Mouse (Mus musculus): ENCODE measurements at regions not wholly inside any gene's neighbourhood (a gene's known extent, or its start where the extent isn't known, plus 50 kb on each side); places are given as distances from the start of the nearest gene placed in this dataset.

DNA sequence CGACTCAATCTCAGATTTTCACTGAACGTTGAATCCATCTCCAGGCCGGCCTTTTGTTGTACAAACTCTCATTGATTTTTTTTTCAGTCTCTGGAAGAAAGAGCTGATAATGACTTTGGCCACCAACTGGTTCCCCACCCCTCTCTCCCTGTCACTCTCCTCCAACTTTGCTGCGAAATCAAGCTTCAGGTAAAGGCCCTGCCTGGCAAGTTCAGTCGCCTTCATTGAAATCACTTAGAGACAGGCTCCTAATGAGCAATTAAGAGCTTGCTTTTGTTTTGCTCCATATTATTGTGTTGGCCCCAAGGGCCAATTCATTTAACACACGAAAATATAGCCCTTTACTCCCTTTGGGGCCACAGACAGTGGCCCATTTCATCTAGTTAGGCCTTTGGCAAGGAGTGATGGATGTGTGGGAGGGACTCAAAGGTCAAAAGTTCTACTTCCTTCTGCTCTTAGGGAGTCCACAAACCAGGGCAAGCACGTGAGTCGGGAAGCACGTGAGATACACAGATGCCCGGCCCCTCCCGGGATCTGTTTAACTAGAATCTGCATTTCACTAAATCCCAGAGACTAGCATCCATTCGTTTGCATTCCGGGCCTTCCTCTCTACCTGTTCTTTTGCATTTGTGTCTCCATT, 120.0 kb downstream of the Dact1 start:
- no peak for DNase-seq (ENCODE audit: low spot score)

DNA sequence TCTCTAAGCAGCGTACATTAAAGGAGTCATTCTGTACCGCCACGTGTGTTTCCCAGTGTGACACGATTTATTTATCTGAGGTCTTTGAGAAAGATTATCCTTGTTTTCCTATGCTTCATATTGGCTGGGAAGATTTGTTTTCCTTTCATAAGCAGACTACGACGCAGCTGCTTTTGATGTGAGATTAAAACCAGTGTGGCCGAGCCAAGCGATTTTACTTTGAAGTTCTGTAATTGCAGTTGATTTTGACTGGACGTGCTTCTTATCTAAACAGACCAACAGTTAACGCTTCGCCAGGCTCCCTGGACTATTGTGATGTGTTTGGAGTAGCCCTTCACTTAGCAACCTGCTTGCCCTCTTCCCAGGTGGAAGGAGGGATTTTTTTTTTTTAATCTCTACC, 120.6 kb downstream of the Dact1 start:
- DNase-seq (ENCODE audit: low spot score), result no peak

DNA sequence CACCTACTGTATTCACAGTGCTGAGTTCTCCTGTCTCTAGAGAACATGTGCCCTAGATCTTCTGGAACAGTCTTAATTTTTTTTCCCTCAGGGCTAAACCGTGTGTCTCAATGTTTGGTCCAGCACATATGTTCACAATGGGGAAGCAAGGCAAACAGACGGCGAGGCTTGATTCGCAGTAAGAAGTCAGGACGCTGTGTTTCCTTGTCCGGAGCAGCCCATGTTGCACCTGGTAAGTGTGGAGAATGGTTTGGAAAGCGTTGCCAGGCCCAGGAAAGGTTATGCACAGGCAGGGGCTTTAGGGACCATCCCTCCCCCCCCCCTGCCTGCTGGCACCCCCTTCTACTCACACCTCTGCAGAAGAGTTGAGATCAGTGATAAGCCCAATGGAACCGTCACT, 121.4 kb downstream of the Dact1 start:
- DNase-seq (ENCODE audit: low spot score), result no peak

GRCm38 (mm10) chr12:71433549-71434200, 124.0 kb downstream of the Dact1 start:
- no peak for DNase-seq (ENCODE audit: low spot score)

DNA sequence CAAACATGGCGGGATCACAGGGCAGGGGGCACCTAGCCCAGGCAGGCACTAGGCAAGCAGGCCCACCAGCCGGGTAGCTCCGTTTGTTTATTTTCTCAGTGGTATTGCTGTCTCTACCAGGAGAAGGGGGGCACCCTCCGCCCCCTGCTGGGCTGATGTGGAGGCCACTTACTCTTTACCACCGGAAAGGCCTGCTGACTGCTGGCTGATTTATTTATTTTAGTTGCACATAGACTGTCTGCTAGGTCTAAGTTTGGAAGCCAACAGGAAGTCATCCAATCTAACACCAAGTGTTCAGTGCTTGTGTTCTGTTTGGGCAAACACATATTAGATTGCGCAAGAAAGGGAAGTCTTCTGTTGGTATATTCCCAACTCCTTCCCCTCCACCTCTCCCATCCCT, 128.6 kb downstream of the Dact1 start:
- no peak for DNase-seq (ENCODE audit: low spot score)

DNA sequence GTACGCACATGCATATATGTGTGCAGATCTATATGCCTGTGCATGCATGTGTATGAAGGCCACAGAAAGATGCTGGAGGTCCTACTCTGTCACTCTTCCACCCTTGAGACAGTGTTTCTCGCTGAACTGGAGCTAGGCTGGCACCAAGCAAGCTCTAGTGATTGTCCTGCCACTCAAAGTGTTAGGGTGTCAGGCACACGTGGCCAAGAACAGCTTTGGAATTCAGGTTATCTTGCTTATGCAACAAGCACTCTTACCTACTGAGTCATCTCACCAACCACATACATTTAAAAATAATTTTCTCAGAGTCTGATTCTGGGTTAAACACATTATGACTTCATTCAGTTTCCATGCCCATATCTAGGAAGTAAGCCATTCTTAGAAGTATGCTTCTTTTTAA, 131.2 kb downstream of the Dact1 start:
- DNase-seq (ENCODE audit: low spot score), result no peak

DNA sequence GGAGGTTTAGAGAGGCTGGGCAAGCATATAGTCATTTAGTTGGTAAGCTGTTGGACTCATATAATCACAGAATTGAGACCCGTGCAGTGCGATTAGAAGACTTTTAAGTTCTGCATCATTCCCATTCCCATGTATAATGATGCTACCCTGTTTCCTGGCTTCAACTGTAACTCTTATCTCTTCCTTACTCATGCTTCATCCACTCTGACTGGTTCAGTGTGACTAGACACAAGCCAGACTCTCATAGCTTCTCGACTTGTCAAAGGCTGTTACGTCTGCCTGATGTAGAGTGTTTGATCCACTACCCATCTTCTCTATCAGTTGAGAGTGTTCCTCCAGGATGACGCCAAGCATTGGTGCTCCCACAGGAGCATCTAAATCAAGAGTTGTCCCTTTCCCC, 131.6 kb downstream of the Dact1 start:
- no peak for DNase-seq (ENCODE audit: low spot score)

- DNase-seq (ENCODE audit: low spot score), result peak; percentile 24
Measured at GRCm38 (mm10) chr12:71446177-71446891, 136.7 kb downstream of the Dact1 start.

- DNase-seq (ENCODE audit: low spot score), result no peak
Measured at GRCm38 (mm10) chr12:71446892-71447268, 137.2 kb downstream of the Dact1 start.

- no peak for DNase-seq (ENCODE audit: low spot score)
Measured at GRCm38 (mm10) chr12:71449032-71449431, 139.3 kb downstream of the Dact1 start.

GRCm38 (mm10) chr12:71450128-71450527, 140.4 kb downstream of the Dact1 start:
- DNase-seq (ENCODE audit: low spot score), result peak; percentile 67

GRCm38 (mm10) chr12:71450680-71451463, 141.2 kb downstream of the Dact1 start:
- DNase-seq (ENCODE audit: low spot score), result no peak

GRCm38 (mm10) chr12:71456900-71457299, 147.2 kb downstream of the Dact1 start:
- no peak for DNase-seq (ENCODE audit: low spot score)

- no peak for DNase-seq (ENCODE audit: low spot score)
Measured at GRCm38 (mm10) chr12:71458559-71459176, 149.0 kb downstream of the Dact1 start.

GRCm38 (mm10) chr12:71460643-71461042, 151.0 kb downstream of the Dact1 start:
- DNase-seq (ENCODE audit: low spot score), result no peak

DNA sequence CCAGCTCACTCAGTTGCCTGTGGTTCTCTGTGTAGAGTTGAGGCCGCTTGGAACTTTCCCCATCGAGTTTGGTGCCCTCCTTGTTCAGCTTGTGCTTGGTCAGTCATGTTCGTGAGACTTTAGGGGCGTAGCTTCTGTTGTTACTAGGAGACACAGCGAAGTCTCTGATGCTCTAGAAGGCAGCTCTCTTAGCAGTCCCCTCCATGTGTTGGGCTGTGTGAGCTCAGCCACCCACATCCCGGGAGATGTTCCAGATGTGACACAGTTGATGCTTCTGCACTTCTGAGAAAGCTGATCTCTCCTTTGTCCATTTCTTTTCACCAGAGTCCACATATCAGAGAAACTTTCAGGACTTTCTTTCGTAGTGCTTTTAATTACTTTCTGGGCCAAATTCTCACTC, 158.1 kb downstream of the Dact1 start:
- no peak for DNase-seq (ENCODE audit: low spot score)

- no peak for DNase-seq (ENCODE audit: low spot score)
Measured at GRCm38 (mm10) chr12:71468324-71468723, 158.6 kb downstream of the Dact1 start.

- no peak for DNase-seq (ENCODE audit: low spot score)
Measured at GRCm38 (mm10) chr12:71470983-71471715, 161.5 kb downstream of the Dact1 start.

DNA sequence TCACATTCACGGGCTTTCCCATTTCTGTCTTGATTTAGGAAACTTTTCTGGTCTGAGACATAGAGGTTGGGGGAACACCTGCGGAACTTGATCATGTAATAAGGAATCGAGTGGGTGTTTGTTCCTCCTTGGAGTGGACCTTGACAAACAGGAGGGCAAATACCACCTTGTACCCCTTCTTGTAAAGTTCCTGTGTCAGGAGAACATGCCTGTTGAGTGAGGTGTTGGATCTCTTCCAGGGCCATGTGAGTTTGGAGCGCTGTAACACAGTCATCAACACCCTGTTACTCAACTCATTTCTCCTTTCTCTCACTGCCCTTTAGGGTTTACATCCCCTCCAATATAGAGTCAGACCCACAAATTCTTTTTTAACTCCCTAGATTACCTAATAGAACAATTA, 162.0 kb downstream of the Dact1 start:
- no peak for DNase-seq (ENCODE audit: low spot score)

DNA sequence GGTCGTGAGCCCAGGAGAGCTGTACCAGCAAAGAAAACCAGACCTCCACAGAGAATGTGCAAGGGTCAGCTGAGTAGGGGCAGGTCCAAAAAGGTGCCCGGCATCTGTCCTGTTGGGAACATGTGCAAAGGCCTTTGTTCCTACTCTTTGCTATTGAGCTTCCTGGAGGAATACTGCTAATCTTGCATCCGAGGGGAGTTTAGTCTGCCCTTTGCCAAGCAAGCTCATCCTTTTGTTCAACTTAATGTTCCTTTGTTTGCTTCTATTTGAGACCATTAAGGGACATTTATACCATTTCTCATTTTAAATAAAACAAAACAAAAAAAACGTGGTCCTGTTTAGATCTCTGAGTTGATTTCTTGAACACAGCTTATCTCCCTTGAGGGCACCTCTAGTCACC, 166.6 kb downstream of the Dact1 start:
- DNase-seq (ENCODE audit: low spot score), result no peak

DNA sequence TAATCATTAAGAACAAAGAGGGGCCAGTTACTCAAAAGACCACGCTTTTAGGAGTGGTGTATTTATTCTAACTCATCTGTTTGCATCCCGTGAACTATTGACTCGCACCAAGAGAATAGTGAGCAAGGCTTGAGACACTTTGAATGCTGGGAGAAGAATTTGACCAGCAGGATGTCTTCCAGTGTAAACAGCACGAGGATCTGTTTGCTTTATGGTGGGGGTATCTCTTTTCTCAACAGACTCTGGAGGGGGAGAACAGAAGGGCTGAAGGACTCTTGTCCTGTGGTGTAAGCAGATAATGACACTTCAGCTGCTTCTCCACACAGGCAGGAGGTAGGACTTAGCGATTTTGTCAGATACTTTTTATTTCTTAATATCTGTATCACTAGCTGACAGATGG, 168.0 kb downstream of the Dact1 start:
- DNase-seq (ENCODE audit: low spot score), result no peak
